Mouse (Mus musculus) liver, embryonic 14 days (tissue): ENCODE measurements around the gene Gfpt2. TPM values are rescaled to one million over a fixed set of nuclear protein-coding genes. Genes with fewer than 3 reads are reported as not detected.

ENCODE experiments used
- polyA plus RNA-seq: library from polyadenylated mRNA; depleted of rRNA; stranded (reverse); fragments of >200 nt; gene quantifications from 2 replicates; pipeline ENCODE4 v1.2.3, GENCODE M21; 2012; rRNA removed

Gene Gfpt2
- 0.46 and 0.50 TPM in 2 replicates for polyA plus RNA-seq

GRCm38 (mm10) chr11:49793619-49794341, at the start of gene Gfpt2:
Gene Gfpt2 (plus strand): TSS chr11:49794178.

GRCm38 (mm10) chr11:49846401-49847070, 52.6 kb downstream of the Gfpt2 start, which contains the start of gene Mapk9:
Gene Mapk9 (plus strand): TSS chr11:49846751.

Other genes starting within 250 kb of the Gfpt2 start
- gene Olfr1380, start 237.3 kb upstream of the Gfpt2 start, polyA plus RNA-seq = not detected in 2 replicates
- gene Flt4, start 184.9 kb upstream of the Gfpt2 start, polyA plus RNA-seq = 1.8 and 2.0 TPM in 2 replicates
- gene Scgb3a1, start 130.6 kb upstream of the Gfpt2 start, polyA plus RNA-seq = 0.18 TPM in 1 of 2 replicates, not detected in the other
- gene Cnot6, start 81.5 kb upstream of the Gfpt2 start, polyA plus RNA-seq = 21.8 and 26.6 TPM in 2 replicates
- 11.6 and 14.8 TPM in 2 replicates for gene Mapk9, start 52.6 kb downstream of the Gfpt2 start, polyA plus RNA-seq
- gene Rasgef1c, start 107.7 kb downstream of the Gfpt2 start, polyA plus RNA-seq = not detected in 2 replicates
- gene Rnf130, start 231.2 kb downstream of the Gfpt2 start, polyA plus RNA-seq = 16.8 and 19.6 TPM in 2 replicates